Mouse (Mus musculus): ENCODE measurements at regions not wholly inside any gene's neighbourhood (a gene's known extent, or its start where the extent isn't known, plus 50 kb on each side); places are given as distances from the start of the nearest gene placed in this dataset.

DNA sequence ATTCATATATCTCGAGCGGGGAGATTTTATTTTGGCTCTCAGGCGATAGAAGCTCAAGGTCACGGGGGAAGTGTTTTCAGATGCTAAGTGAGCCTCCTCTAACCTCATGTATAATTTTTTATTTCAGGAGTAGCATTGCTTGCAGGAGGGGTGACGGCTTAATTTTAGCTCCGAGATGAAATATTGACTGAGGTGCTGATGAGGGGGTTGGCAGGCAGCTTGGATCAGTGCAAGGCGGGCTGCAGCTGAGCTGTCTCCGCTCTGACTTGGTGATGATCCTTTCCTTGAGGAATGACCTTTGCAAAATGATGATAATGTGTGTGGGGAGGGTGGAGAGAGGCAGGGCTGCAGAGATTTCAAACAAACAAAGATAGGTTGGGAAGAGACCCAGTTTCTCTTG is 222.6 kb downstream of the Hhipl2 start:
- ATAC-seq (replicated peaks; ENCODE audit: low FRiP score) (no peak), DNase-seq (ENCODE audit: low spot score) (no peak)
- H3K4me2 ChIP-seq, result no peak overlapping the region
- H3K9ac ChIP-seq (ENCODE audit: low read depth, low read length), result no peak overlapping the region
- 78% methylated on average over 8 of the region's 8 CpGs for whole genome bisulfite sequencing
- no peaks in the 10 kb centered on the region for H3K4me1 ChIP-seq (replicated peaks; ENCODE audit: control insufficient read depth, insufficient read depth, low read length)
- H3K9me3 ChIP-seq (ENCODE audit: control insufficient read depth, low read length), result no peaks in the 10 kb centered on the region
- H3K27me3 ChIP-seq (replicated peaks; ENCODE audit: control insufficient read depth, insufficient read depth, low read length), result no peaks in the 10 kb centered on the region
- H3K36me3 ChIP-seq (ENCODE audit: control insufficient read depth, insufficient read depth, low read length), result no peaks in the 10 kb centered on the region
- no peak overlapping the region for H3K27ac ChIP-seq (ENCODE audit: low read depth, low read length)
- no peak overlapping the region for H3K4me3 ChIP-seq (ENCODE audit: low read depth, low read length)

DNA sequence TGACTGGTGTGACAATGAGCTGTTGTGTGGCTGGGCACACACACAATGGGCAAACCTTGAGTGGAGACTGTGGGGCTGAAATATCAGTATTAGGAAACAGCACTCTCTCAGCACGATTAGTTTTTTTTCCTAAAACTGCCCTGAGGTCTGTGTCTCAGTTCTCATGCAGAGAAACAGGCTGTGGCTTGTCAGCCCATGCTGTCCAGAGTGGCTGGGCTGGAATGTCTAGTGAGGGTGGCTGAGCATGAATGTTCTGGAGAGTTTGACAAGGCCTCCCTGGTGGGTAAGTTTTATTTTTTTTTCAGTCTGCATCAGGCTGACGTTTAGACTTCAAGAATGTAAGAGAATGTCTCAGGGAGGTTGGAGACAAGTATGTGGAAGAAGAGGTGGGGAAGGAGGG is 226.0 kb downstream of the Hhipl2 start:
- WGBS, result 71% methylated on average over 2 of the region's 2 CpGs
- H3K9ac ChIP-seq (ENCODE audit: low read depth, low read length), result no peak overlapping the region
- H3K9me3 ChIP-seq (ENCODE audit: control insufficient read depth, low read length), result no peaks in the 10 kb centered on the region
- DNase-seq (ENCODE audit: low spot score), result no peak
- no peak overlapping the region for H3K27ac ChIP-seq (ENCODE audit: low read depth, low read length)
- no peak for ATAC-seq (replicated peaks; ENCODE audit: low FRiP score)
- H3K4me3 ChIP-seq (ENCODE audit: low read depth, low read length), result no peak overlapping the region
- no peak overlapping the region for H3K4me2 ChIP-seq
- H3K4me1 ChIP-seq (replicated peaks; ENCODE audit: control insufficient read depth, insufficient read depth, low read length), result no peaks in the 10 kb centered on the region
- no peaks in the 10 kb centered on the region for H3K36me3 ChIP-seq (ENCODE audit: control insufficient read depth, insufficient read depth, low read length)
- no peaks in the 10 kb centered on the region for H3K27me3 ChIP-seq (replicated peaks; ENCODE audit: control insufficient read depth, insufficient read depth, low read length)

DNA sequence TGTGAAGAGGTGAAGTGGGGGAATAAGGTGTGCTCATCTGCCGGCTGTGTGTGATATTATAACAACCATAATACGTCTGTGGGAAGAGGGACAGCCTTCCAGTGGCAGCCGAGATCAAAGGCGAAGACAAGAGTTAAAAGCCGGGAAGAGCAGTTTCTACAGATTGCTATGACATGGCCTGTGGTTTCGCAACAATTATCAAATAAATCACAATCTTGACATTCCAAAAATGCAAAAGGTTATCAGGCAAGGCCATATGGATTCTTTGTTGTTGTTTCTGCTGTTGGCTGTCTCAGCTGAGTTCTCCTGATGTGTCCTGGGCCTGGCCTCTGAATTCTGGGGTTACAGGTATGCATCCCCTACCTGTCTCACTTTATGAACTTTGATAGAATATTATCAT is 235.9 kb downstream of the Hhipl2 start:
- Histone ChIP-seq H3K27me3 (replicated peaks; ENCODE audit: control insufficient read depth, insufficient read depth, low read length) (no peaks in the 10 kb centered on the region), H3K4me2 (no peak overlapping the region), H3K27ac (ENCODE audit: low read depth, low read length) (no peak overlapping the region), H3K4me1 (replicated peaks; ENCODE audit: control insufficient read depth, insufficient read depth, low read length) (no peaks in the 10 kb centered on the region), H3K9ac (ENCODE audit: low read depth, low read length) (no peak overlapping the region), H3K36me3 (ENCODE audit: control insufficient read depth, insufficient read depth, low read length) (no peaks in the 10 kb centered on the region), H3K4me3 (ENCODE audit: low read depth, low read length) (no peak overlapping the region), H3K9me3 (ENCODE audit: control insufficient read depth, low read length) (no peaks in the 10 kb centered on the region)
- ATAC-seq (replicated peaks; ENCODE audit: low FRiP score) (no peak), DNase-seq (ENCODE audit: low spot score) (no peak)
- WGBS, result 52% methylated on average over 6 of the region's 6 CpGs

DNA sequence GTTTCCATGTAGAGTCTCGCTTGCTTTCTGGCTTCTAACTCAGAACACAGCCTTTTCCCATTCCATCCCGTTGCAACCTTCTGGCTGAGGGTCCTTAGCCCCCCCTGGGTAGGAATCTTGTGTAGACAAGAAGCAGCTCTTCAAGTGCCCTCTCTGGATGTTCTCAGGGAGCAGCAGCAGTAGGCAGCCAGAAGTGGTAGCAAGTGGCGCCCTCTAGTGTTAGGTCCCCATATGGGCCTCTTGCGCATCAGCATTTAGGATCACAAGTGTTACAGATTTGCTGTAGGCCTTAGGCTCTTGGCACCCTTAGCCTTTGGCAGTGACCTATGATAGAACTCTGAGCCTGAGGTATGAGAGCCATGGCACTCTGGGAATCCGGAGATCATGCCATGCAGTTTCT is 239.0 kb downstream of the Hhipl2 start:
- H3K9me3 ChIP-seq (ENCODE audit: control insufficient read depth, low read length), result no peaks in the 10 kb centered on the region
- ATAC-seq (replicated peaks; ENCODE audit: low FRiP score) (no peak), DNase-seq (ENCODE audit: low spot score) (no peak)
- no peaks in the 10 kb centered on the region for H3K27me3 ChIP-seq (replicated peaks; ENCODE audit: control insufficient read depth, insufficient read depth, low read length)
- no peaks in the 10 kb centered on the region for H3K4me1 ChIP-seq (replicated peaks; ENCODE audit: control insufficient read depth, insufficient read depth, low read length)
- H3K27ac ChIP-seq (ENCODE audit: low read depth, low read length), result no peak overlapping the region
- no peak overlapping the region for H3K4me3 ChIP-seq (ENCODE audit: low read depth, low read length)
- WGBS, result 52% methylated on average over 5 of the region's 5 CpGs
- no peaks in the 10 kb centered on the region for H3K36me3 ChIP-seq (ENCODE audit: control insufficient read depth, insufficient read depth, low read length)
- H3K4me2 ChIP-seq, result no peak overlapping the region
- H3K9ac ChIP-seq (ENCODE audit: low read depth, low read length), result no peak overlapping the region

DNA sequence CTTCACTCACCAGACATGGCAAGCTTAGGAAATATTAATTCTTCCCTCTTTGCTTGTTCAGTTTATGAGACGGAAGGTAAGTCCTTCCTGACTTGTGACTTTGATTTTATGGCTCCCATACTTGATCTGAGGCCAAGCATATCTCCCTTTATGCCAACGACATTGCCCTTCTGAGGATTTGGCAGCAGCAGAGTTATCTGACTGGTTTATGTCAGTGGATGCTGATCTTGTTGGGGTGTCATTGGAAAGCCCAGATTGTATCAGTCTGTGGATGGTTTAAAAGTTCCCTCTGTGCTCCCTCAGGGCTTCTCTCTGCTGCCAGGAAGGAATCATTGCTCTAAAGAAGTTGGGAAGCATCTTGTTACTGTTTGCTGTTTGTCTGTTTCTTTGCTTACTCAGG is 242.5 kb downstream of the Hhipl2 start:
- no peaks in the 10 kb centered on the region for H3K9me3 ChIP-seq (ENCODE audit: control insufficient read depth, low read length)
- no peak overlapping the region for H3K27ac ChIP-seq (ENCODE audit: low read depth, low read length)
- no peak overlapping the region for H3K4me2 ChIP-seq
- 75% methylated on average over 2 of the region's 2 CpGs for WGBS
- no peaks in the 10 kb centered on the region for H3K4me1 ChIP-seq (replicated peaks; ENCODE audit: control insufficient read depth, insufficient read depth, low read length)
- ATAC-seq (replicated peaks; ENCODE audit: low FRiP score), result no peak
- H3K9ac ChIP-seq (ENCODE audit: low read depth, low read length), result no peak overlapping the region
- no peak overlapping the region for H3K4me3 ChIP-seq (ENCODE audit: low read depth, low read length)
- DNase-seq (ENCODE audit: low spot score), result no peak
- no peaks in the 10 kb centered on the region for H3K27me3 ChIP-seq (replicated peaks; ENCODE audit: control insufficient read depth, insufficient read depth, low read length)
- H3K36me3 ChIP-seq (ENCODE audit: control insufficient read depth, insufficient read depth, low read length), result no peaks in the 10 kb centered on the region

DNA sequence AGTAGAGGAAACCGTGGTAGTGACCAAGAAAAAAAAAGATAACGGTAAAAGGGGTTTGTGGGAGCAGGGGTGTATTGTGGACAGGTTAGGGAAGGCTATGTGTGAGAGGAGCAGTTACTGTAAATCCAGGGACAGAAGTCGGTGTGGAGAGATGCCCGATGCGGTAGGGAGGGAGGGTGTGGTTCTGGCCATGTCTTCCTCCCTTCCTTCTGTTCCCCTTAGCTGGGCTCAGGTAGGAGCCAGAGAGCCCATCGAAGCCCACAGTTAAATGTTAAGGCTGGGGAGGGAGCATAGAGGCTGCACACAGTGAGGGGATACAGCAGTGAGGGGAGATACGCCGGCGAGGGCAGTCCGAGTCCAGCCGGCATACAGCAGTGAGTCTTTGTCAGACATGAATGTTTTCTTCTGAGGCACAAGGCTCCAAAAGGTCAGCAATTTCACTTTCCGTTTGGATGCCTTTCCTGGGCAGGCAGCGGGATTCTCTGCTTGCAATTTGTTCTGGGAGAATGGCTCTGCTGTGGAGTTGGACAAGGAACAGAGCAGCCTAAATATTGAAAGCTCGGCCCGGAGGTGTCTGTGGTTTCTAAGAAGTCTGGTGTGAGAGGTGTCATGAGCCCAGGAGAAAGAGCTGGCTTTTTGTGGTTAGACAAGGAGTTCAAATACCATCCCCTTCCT is 244.5 kb downstream of the Hhipl2 start:
- Histone ChIP-seq H3K4me2 (no peak overlapping the region), H3K9me3 (ENCODE audit: control insufficient read depth, low read length) (0 out of 2 replicates have a peak, but pooled peaks cover 3% of the 10 kb centered on the region)
- DNase-seq (ENCODE audit: low spot score), result no peak

DNA sequence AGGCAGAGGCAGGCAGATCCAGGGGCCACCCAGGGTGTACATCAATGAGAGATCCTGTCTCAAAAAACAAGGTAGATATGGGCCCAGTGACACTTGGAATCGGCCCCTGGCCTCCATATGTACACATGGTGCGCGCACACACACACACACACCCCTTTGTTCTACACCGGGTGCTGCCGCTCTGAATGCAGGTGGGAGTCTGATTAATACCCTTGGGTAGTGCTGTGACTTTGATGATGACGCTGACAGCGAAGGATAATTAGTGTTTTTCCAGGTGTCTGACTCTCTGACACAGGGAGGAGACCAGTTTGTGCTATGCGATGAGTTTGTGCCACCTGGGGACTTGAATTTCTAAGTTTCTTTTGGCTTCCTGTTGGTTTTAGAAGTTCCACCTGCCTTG is 251.3 kb downstream of the Hhipl2 start:
- H3K4me1 ChIP-seq (replicated peaks; ENCODE audit: control insufficient read depth, insufficient read depth, low read length), result no peaks in the 10 kb centered on the region
- no peak for DNase-seq (ENCODE audit: low spot score)
- no peak overlapping the region for H3K4me3 ChIP-seq (ENCODE audit: low read depth, low read length)
- H3K27me3 ChIP-seq (replicated peaks; ENCODE audit: control insufficient read depth, insufficient read depth, low read length), result no peaks in the 10 kb centered on the region
- WGBS, result 73% methylated on average over 8 of the region's 8 CpGs
- ATAC-seq (replicated peaks; ENCODE audit: low FRiP score), result no peak
- H3K27ac ChIP-seq (ENCODE audit: low read depth, low read length), result no peak overlapping the region
- H3K9ac ChIP-seq (ENCODE audit: low read depth, low read length), result no peak overlapping the region
- H3K4me2 ChIP-seq, result no peak overlapping the region
- H3K9me3 ChIP-seq (ENCODE audit: control insufficient read depth, low read length), result 0 out of 2 replicates have a peak, but pooled peaks cover 3% of the 10 kb centered on the region
- no peaks in the 10 kb centered on the region for H3K36me3 ChIP-seq (ENCODE audit: control insufficient read depth, insufficient read depth, low read length)

More for the DNA sequence above, 244.5 kb downstream of the Hhipl2 start:
- H3K4me1 ChIP-seq (replicated peaks; ENCODE audit: control insufficient read depth, insufficient read depth, low read length), result no peaks in the 10 kb centered on the region
- ATAC-seq (replicated peaks; ENCODE audit: low FRiP score), result no peak
- H3K9ac ChIP-seq (ENCODE audit: low read depth, low read length), result no peak overlapping the region
- no peaks in the 10 kb centered on the region for H3K27me3 ChIP-seq (replicated peaks; ENCODE audit: control insufficient read depth, insufficient read depth, low read length)
- H3K36me3 ChIP-seq (ENCODE audit: control insufficient read depth, insufficient read depth, low read length), result no peaks in the 10 kb centered on the region
- WGBS, result 84% methylated on average over 15 of the region's 15 CpGs
- H3K4me3 ChIP-seq (ENCODE audit: low read depth, low read length), result no peak overlapping the region
- no peak overlapping the region for H3K27ac ChIP-seq (ENCODE audit: low read depth, low read length)

DNA sequence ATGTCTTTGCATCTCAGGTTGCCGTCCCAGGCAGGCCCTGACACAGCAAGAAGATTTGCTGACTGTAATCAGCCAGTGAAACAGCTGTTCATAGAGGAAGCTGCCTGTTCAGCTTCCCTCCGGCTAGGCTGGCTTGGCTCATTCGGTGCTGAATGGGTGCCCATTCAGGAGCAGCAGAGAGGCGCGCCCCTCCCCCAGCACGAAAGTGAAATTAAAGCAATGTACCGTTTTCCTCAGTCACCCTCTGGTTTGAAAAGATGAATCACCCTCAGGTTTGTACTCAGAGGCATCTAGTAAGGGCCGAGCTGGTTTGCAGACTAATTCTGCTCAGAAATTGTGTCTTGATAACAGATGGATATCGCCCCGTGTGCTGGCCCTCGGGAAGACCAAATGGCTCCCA is 251.7 kb downstream of the Hhipl2 start:
- Histone ChIP-seq H3K4me3 (ENCODE audit: low read depth, low read length) (no peak overlapping the region), H3K4me2 (no peak overlapping the region), H3K4me1 (replicated peaks; ENCODE audit: control insufficient read depth, insufficient read depth, low read length) (no peaks in the 10 kb centered on the region), H3K36me3 (ENCODE audit: control insufficient read depth, insufficient read depth, low read length) (no peaks in the 10 kb centered on the region), H3K27ac (ENCODE audit: low read depth, low read length) (no peak overlapping the region), H3K27me3 (replicated peaks; ENCODE audit: control insufficient read depth, insufficient read depth, low read length) (no peaks in the 10 kb centered on the region), H3K9ac (ENCODE audit: low read depth, low read length) (no peak overlapping the region), H3K9me3 (ENCODE audit: control insufficient read depth, low read length) (0 out of 2 replicates have a peak, but pooled peaks cover 3% of the 10 kb centered on the region)
- 61% methylated on average over 11 of the region's 11 CpGs for WGBS
- ATAC-seq (replicated peaks; ENCODE audit: low FRiP score), result no peak
- no peak for DNase-seq (ENCODE audit: low spot score)

DNA sequence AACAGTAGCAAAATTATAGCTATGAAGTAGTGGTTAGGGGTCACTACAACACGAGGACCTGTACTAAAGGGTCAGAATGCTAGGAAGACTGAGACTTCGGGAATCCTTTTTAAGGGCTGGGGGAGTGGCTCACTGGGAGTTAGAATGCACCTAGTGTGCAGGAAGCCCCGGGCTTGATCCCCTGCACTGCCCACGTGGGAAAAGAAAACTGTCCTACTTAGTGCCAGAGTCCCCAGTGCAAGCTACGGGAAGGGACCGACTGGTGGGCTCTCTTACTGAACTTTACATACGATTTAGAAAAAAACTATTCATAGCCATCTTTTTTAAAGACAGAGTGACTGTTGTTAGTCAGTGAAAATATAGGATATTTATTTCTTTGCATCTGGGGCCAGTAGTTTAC is 252.5 kb downstream of the Hhipl2 start:
- no peak for DNase-seq (ENCODE audit: low spot score)
- Histone ChIP-seq H3K4me3 (ENCODE audit: low read depth, low read length) (no peak overlapping the region), H3K9me3 (ENCODE audit: control insufficient read depth, low read length) (0 out of 2 replicates have a peak, but pooled peaks cover 3% of the 10 kb centered on the region), H3K4me1 (replicated peaks; ENCODE audit: control insufficient read depth, insufficient read depth, low read length) (no peaks in the 10 kb centered on the region), H3K27ac (ENCODE audit: low read depth, low read length) (no peak overlapping the region), H3K4me2 (no peak overlapping the region), H3K27me3 (replicated peaks; ENCODE audit: control insufficient read depth, insufficient read depth, low read length) (no peaks in the 10 kb centered on the region), H3K9ac (ENCODE audit: low read depth, low read length) (no peak overlapping the region), H3K36me3 (ENCODE audit: control insufficient read depth, insufficient read depth, low read length) (no peaks in the 10 kb centered on the region)
- WGBS, result 69% methylated on average over 7 of the region's 7 CpGs
- ATAC-seq (replicated peaks; ENCODE audit: low FRiP score), result no peak

Measured in liver, embryonic 11.5 days (tissue).